Mouse (Mus musculus) R1 (cell line): ENCODE measurements around the gene Evi5l.
A peak's percentile ranks its signal among the peaks of the same experiment; 100 is the strongest.
"Not testable (repeated sequence)": the region's sequence is repeated elsewhere in the genome, so short reads cannot be mapped to it uniquely, and the experiment has no call there.

Source experiments
- DNase-seq: peaks from one replicate; pipeline ENCODE4 v3.0.0-alpha.2; 2018; ENCODE audit warnings: low read depth, low spot score

Gene Evi5l

GRCm38 (mm10) chr8:4238434-4239192 lies 72.2 kb downstream of the Evi5l start, which contains the start of the genes Map2k7 and Gm49320:
Gene Map2k7, plus strand, starts transcription at chr8:4238740.
Gene Gm49320, plus strand, starts transcription at chr8:4238865.
- peak; percentile 99 for DNase-seq

- DNase-seq = no peak
Measured at GRCm38 (mm10) chr8:4239193-4239890, 73.0 kb downstream of the Evi5l start.

GRCm38 (mm10) chr8:4245061-4245460 lies 78.7 kb downstream of the Evi5l start:
- DNase-seq = no peak

GRCm38 (mm10) chr8:4245737-4246136 lies 79.4 kb downstream of the Evi5l start:
- DNase-seq = no peak

GRCm38 (mm10) chr8:4247241-4247640 lies 80.9 kb downstream of the Evi5l start:
- no peak for DNase-seq

- no peak for DNase-seq
Measured at GRCm38 (mm10) chr8:4247951-4248540, 81.7 kb downstream of the Evi5l start, which contains the start of gene Tgfbr3l. Gene Tgfbr3l, plus strand, starts transcription at chr8:4248214.

- peak; percentile 57 for DNase-seq
Measured at GRCm38 (mm10) chr8:4249213-4249612, 82.8 kb downstream of the Evi5l start.

GRCm38 (mm10) chr8:4250306-4250970 lies 84.1 kb downstream of the Evi5l start:
- DNase-seq = peak; percentile 78

GRCm38 (mm10) chr8:4252116-4252760 lies 85.9 kb downstream of the Evi5l start:
- no peak for DNase-seq

- peak; percentile 97 for DNase-seq
Measured at GRCm38 (mm10) chr8:4252934-4253841, 86.8 kb downstream of the Evi5l start, which contains the start of gene Snapc2. Gene Snapc2, plus strand, starts transcription at chr8:4253080.

GRCm38 (mm10) chr8:4254001-4254400 lies 87.6 kb downstream of the Evi5l start:
- peak; percentile 59 for DNase-seq

- DNase-seq = not testable (repeated sequence)
Measured at GRCm38 (mm10) chr8:4255471-4255870, 89.1 kb downstream of the Evi5l start.

- no peak for DNase-seq
Measured at GRCm38 (mm10) chr8:4256911-4257310, 90.5 kb downstream of the Evi5l start.

GRCm38 (mm10) chr8:4257350-4257749 lies 91.0 kb downstream of the Evi5l start:
- no peak for DNase-seq

- DNase-seq = peak; percentile 83
Measured at GRCm38 (mm10) chr8:4258233-4258632, 91.9 kb downstream of the Evi5l start.

- DNase-seq = peak; percentile 90
Measured at GRCm38 (mm10) chr8:4258678-4259077, 92.3 kb downstream of the Evi5l start.

GRCm38 (mm10) chr8:4259125-4259804 lies 92.9 kb downstream of the Evi5l start, which contains the start of gene Ctxn1:
Gene Ctxn1, minus strand, starts transcription at chr8:4259274.
- peak; percentile 94 for DNase-seq

GRCm38 (mm10) chr8:4259805-4260170 lies 93.4 kb downstream of the Evi5l start:
- no peak for DNase-seq
